Mouse (Mus musculus) C2C12 (cell line): Measurements from ENCODE around the gene Dnaaf5.

Experiments
- CEBPB ChIP-seq: IDR thresholded peaks from one replicate; pipeline ENCODE4 v1.6.1; 2011; ENCODE audit warnings: low read depth, mild to moderate bottlenecking, control low read depth, moderate library complexity
- CTCF ChIP-seq: IDR thresholded peaks from one replicate; pipeline ENCODE4 v1.5.1; 2011; ENCODE audit not compliant: control insufficient read depth, insufficient read depth, insufficient read length
- FOSL1 ChIP-seq: IDR thresholded peaks from one replicate; pipeline ENCODE4 v1.8.0; 2011; ENCODE audit warnings: mild to moderate bottlenecking, low read length; ENCODE audit not compliant: poor library complexity, insufficient read depth, severe bottlenecking
- MAX ChIP-seq: IDR thresholded peaks from one replicate; pipeline ENCODE4 v1.6.1; 2011; ENCODE audit warnings: mild to moderate bottlenecking, control low read depth
- MYOD1 ChIP-seq: IDR thresholded peaks from one replicate; pipeline ENCODE4 v1.6.1; 2011; ENCODE audit warnings: low read depth; ENCODE audit not compliant: control insufficient read depth, insufficient read length
- MYOG ChIP-seq: IDR thresholded peaks from one replicate; pipeline ENCODE4 v1.6.1; 2011; ENCODE audit not compliant: control insufficient read depth, insufficient read length; ENCODE audit errors: extremely low read depth
- USF1 ChIP-seq: IDR thresholded peaks from one replicate; pipeline ENCODE4 v1.6.1; 2011; ENCODE audit warnings: low read depth, mild to moderate bottlenecking, control low read depth, moderate library complexity

DNA sequence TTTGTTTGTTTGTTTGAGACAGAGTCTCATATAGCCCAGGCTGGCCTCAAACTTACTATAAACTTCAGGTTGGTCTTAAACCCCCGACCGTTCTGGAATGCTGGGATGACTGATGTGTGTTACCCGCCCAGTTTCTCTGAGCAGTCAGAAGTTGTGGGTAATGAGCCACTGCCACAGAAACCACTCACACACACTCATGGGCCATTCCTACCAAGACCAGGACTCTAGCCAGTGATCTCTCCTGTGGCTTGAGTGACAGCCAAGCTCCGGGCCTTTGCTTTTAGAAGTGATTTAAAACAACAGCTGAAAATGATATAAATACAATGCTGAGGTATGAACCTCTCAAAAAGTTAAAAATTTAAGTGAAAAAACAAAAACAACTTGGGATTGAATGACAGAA is 35.1 kb upstream of the Dnaaf5 start:
- no peak for TF ChIP-seq USF1
- TF ChIP-seq CTCF, result no peak
- peak; percentile 57 for TF ChIP-seq MYOD1
- TF ChIP-seq MYOG, result no peak
- no peak for TF ChIP-seq MAX
- TF ChIP-seq FOSL1, result no peak
- no peak for TF ChIP-seq CEBPB
